Mouse (Mus musculus): Measurements from ENCODE around the gene Armc7. TPM values are rescaled to one million over a fixed set of nuclear protein-coding genes. Genes with fewer than 3 reads are reported as not detected.

Armc7 gene
- 17.4 and 17.8 TPM in 2 replicates for polyA plus RNA-seq (2015; fragmentation: Nextera tagmentation; extraction: Ambion mirVana)

DNA sequence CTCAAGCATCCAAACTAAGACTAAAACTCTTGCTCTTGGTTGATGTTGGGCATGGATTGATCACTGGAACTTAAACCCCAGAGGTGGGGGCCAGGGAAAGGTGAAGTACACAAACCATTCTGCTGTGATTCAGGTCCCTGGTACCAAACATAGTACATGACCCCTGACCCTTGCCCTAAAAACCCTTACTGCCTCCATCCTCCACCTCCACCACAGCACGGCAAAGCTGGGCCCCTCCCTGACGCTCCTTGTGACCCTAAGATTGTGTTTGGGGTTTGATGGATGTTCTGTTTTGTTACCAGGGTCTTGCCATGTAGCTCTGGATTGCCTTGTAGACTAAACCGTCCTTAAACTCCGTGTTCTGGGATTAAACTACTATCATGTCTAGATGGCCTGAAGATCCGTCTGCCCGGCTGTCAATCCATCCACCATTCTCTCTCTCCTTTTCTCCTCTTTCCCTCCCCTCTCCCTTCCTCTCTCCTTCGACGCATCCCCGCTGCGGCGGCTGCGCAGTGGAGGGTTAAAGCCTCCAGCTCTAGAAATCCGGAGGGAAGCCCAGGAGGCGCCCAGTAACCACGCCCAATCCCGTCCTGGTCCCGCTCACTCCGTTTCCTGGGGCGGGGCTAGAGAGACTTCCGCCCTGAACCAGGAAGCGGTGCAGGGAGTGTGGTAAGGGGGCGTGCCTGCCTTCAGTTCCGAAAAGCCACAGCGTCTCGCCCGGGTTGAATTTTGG, at the start of gene Armc7:
TSS of gene Armc7 (plus strand) at position 643 of the 733 bp plus-strand sequence.
- no peaks in the 10 kb centered on the region for H3K27me3 ChIP-seq
- H3K4me3 ChIP-seq (replicated peaks), result peak within 1 kb of the TSS; percentile 93
- peak within 1 kb of the TSS; percentile 84 for H3K9ac ChIP-seq (replicated peaks)
- peaks cover 40% of the 10 kb centered on the region for H3K4me1 ChIP-seq (replicated peaks)
- H3K9me3 ChIP-seq, result no peaks in the 10 kb centered on the region
- peaks cover 5% of the 10 kb centered on the region; the same call in 1 of the 2 replicates for H3K36me3 ChIP-seq
- peak; percentile 97 for ATAC-seq
- WGBS, result under 1% methylated on average over 26 of the region's 26 CpGs
- peak within 1 kb of the TSS; percentile 86 for H3K27ac ChIP-seq
- peak within 1 kb of the TSS; percentile 85 for H3K4me2 ChIP-seq (replicated peaks)

DNA sequence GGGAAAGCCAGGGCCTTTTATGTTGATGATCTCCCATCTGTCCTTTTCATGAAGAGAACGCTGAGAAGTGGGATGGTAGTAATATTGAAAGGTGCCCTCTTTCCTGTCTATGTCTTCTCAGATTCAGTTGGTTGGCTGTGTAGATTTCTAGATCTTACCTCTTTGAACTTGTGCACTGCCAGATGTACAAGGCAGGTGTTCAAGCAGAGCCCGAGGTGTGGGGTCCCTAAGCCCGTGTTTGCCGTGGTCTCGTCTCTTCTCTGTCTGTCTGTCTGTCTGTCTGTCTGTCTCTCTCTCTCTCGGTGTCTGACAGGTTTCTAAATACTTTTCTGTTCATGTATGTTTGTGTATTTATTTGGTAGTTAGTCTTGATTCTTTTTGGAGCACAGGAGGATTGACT, 49.8 kb upstream of the Armc7 start:
- 94% methylated on average over 6 of the region's 6 CpGs for WGBS
- Histone ChIP-seq H3K4me1 (replicated peaks) (peaks cover 30% of the 10 kb centered on the region), H3K27ac (no peak overlapping the region), H3K9ac (replicated peaks) (no peak overlapping the region), H3K4me2 (replicated peaks) (no peak overlapping the region), H3K36me3 (peaks cover 59% of the 10 kb centered on the region), H3K27me3 (no peaks in the 10 kb centered on the region), H3K9me3 (no peaks in the 10 kb centered on the region), H3K4me3 (replicated peaks) (no peak overlapping the region)
- ATAC-seq, result no peak

DNA sequence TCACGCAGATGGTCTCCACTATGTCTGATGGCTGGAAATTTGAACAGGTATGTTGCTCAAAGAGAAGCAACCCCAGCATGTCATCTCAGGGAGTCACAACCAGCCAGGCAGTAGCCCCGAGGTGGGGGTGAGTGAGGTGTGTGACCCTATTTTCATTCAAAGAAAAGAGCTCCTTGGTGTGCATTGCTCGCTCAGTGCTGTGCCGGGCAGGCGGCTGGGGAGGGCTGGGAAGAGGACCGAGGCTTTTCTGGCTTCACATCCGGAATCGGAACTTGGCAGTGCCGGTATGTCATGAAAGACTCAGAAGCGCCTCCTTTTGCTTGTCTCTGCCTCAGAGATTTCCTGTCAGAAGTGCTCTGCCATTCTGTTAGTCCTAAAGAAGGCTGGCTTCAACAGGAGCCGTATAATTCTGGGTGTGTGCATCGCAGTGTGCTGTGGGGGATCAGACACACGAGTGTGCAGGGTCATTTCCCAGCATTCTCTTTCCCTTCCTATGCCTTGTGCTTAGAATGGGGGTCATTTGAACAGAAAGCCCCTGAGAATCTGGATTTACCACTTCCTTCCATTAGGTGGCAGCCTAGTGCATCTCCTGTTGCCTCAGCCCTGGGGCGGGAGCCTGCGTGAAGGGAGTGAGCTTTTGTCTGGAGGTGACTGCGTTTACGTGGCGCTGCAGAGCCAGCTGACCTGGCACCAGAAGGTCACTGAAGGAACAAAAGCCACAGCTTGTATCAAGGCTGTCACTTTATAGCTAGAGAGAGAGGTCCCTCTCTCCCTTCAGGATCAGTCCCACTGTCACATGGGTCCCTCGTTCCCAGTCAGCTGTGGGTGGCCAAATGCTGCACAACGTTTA, 47.8 kb upstream of the Armc7 start:
- no peak overlapping the region; the same call in 1 of the 2 replicates for H3K9ac ChIP-seq (replicated peaks)
- WGBS, result 33% methylated on average over 20 of the region's 20 CpGs
- peak overlapping the region; percentile 71 for H3K27ac ChIP-seq
- H3K9me3 ChIP-seq, result no peaks in the 10 kb centered on the region
- H3K4me3 ChIP-seq (replicated peaks), result no peak overlapping the region
- ATAC-seq, result peak; percentile 80
- peaks cover 80% of the 10 kb centered on the region for H3K36me3 ChIP-seq
- peaks cover 12% of the 10 kb centered on the region for H3K4me1 ChIP-seq (replicated peaks)
- peak overlapping the region; percentile 31 for H3K4me2 ChIP-seq (replicated peaks)
- H3K27me3 ChIP-seq, result no peaks in the 10 kb centered on the region

DNA sequence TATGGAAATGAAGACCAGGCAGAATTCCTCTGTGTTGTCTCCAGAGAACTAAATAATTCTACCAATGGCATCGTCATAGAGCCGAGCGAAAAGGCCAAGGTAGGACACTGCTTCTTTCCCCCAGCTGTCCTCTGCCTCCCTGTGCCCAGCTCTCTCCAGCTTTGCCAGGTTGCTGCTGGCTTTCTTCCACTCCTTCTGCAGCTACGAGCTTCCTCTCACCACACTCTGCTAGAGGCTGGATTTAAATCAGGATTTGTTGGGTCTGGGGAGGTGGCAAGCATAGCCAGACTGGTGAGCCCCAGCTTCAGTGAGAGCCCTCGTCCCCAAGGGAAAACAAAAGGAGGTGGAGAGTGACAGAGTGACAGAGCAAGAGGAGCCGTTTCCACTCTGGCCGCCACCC, 46.2 kb upstream of the Armc7 start:
- Histone ChIP-seq H3K4me2 (replicated peaks) (no peak overlapping the region), H3K9ac (replicated peaks) (no peak overlapping the region), H3K4me1 (replicated peaks) (peaks cover 12% of the 10 kb centered on the region), H3K27ac (no peak overlapping the region), H3K27me3 (no peaks in the 10 kb centered on the region), H3K36me3 (peaks cover 81% of the 10 kb centered on the region), H3K4me3 (replicated peaks) (no peak overlapping the region), H3K9me3 (no peaks in the 10 kb centered on the region)
- 88% methylated on average over 7 of the region's 7 CpGs for WGBS
- no peak for ATAC-seq

DNA sequence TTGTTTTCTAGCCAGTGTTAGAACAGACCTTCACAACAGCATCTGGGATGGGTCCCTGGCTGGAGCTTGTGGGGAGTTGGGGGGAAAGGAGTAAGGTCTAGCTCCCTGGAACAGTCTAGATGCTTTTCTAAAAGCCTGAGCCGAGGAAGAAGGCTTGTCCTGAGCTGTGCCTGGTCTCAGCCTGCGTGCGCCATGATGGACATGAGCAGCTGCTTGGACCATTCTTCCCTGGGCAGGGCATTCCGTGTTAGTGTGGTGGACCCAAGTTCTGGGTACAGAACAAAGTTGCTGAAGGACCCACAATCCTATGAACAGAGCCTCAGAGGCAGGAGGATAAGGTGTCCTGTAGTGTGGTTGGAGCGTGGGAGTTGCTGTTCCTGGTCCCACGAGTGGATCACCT, 44.9 kb upstream of the Armc7 start:
- no peak overlapping the region for H3K4me2 ChIP-seq (replicated peaks)
- H3K9me3 ChIP-seq, result no peaks in the 10 kb centered on the region
- no peak overlapping the region for H3K4me3 ChIP-seq (replicated peaks)
- no peaks in the 10 kb centered on the region for H3K27me3 ChIP-seq
- H3K9ac ChIP-seq (replicated peaks), result no peak overlapping the region
- H3K36me3 ChIP-seq, result peaks cover 68% of the 10 kb centered on the region
- no peak overlapping the region for H3K27ac ChIP-seq
- peaks cover 15% of the 10 kb centered on the region for H3K4me1 ChIP-seq (replicated peaks)
- ATAC-seq, result no peak
- 94% methylated on average over 6 of the region's 6 CpGs for WGBS

DNA sequence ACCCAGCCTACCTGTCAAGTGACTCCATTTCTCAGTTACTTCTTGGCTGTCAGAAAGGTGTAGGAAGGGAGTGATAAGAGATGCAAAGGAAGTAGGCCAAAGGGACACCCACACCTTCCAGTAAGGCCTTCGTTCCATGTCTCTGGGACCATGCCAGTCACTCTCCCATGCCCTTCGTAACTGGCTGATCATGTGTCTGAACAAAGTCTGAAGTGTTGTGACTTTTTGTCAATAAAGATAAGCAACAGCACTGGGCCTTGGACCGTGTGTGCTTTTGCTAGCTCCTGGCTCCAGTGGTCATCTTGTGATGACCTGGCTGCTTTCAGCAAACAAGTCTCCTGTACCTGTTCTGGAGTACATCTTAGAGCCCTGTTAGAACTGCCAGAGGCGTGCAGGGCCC, 42.7 kb upstream of the Armc7 start:
- Histone ChIP-seq H3K4me3 (replicated peaks) (no peak overlapping the region), H3K4me2 (replicated peaks) (no peak overlapping the region), H3K9me3 (no peaks in the 10 kb centered on the region), H3K9ac (replicated peaks) (no peak overlapping the region), H3K4me1 (replicated peaks) (peaks cover 19% of the 10 kb centered on the region), H3K27ac (no peak overlapping the region), H3K36me3 (peaks cover 49% of the 10 kb centered on the region), H3K27me3 (no peaks in the 10 kb centered on the region)
- WGBS, result 83% methylated on average over 4 of the region's 4 CpGs
- ATAC-seq, result no peak

DNA sequence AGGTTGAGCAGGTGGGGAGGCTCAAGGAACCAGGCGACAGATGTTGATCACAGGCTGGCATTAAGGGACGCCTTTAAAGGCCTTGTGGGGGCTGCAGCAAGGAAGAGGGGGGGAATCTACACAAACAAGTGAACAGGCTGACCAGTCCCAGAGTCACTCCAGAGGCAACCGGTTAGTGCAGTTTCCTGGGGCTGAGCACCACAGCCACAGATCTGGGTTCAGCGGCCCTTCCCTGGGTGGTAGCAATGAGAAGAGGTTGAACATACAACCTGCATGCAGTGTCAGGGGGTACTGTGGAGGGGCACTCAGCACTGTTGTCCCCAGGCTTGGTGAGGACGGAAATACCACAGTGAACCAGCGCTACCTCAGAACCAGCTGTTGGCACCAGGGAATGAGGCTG, 42.1 kb upstream of the Armc7 start:
- Histone ChIP-seq H3K36me3 (peaks cover 49% of the 10 kb centered on the region), H3K27me3 (no peaks in the 10 kb centered on the region), H3K4me3 (replicated peaks) (no peak overlapping the region), H3K4me1 (replicated peaks) (peaks cover 16% of the 10 kb centered on the region), H3K9ac (replicated peaks) (no peak overlapping the region), H3K4me2 (replicated peaks) (no peak overlapping the region), H3K9me3 (no peaks in the 10 kb centered on the region), H3K27ac (no peak overlapping the region)
- 83% methylated on average over 6 of the region's 6 CpGs for WGBS
- ATAC-seq, result no peak

DNA sequence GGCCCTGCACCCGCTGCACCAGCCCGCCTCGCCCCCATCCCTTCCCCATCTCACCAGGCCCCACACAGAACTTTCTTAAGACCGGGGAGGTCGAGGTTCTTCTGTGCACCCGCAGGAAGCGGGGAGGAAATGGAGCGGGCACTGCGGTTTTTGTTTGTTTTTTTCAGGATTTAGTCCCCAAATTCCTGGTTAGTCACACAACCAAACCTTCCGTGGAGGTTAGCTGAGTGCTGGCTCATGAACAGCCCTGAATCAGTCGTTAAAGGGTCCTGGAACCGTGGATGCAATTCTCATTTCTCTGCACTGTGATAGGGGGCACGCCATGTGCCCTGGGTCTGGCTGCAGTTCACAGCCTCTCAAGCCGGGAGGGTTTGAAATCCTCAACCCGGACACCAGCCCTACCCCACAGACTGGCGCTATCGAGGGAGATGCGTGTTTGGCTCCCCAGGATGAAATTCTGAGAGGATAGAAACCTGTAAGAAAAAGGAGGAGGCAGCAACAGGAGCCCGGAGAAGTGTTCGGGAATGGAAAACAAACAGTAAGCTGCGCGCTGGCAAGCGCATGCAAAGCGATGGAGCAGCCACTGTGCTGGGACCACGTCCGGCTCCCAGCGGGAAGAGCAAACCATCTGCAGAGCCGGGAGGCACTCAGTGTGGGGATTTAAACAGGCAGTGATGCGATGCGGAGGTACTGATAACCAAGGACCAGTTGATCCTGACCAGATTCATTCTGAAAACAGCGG, 39.7 kb upstream of the Armc7 start:
- H3K4me1 ChIP-seq (replicated peaks), result peaks cover 16% of the 10 kb centered on the region
- no peaks in the 10 kb centered on the region for H3K9me3 ChIP-seq
- peak; percentile 71; the same call in 1 of the 2 replicates for ATAC-seq
- no peaks in the 10 kb centered on the region for H3K27me3 ChIP-seq
- H3K4me2 ChIP-seq (replicated peaks), result peak overlapping the region; percentile 61
- no peak overlapping the region for H3K27ac ChIP-seq
- H3K4me3 ChIP-seq (replicated peaks), result peak overlapping the region; percentile 31
- H3K9ac ChIP-seq (replicated peaks), result peak overlapping the region; percentile 58
- 3% methylated on average over 31 of the region's 31 CpGs for WGBS
- peaks cover 26% of the 10 kb centered on the region for H3K36me3 ChIP-seq

DNA sequence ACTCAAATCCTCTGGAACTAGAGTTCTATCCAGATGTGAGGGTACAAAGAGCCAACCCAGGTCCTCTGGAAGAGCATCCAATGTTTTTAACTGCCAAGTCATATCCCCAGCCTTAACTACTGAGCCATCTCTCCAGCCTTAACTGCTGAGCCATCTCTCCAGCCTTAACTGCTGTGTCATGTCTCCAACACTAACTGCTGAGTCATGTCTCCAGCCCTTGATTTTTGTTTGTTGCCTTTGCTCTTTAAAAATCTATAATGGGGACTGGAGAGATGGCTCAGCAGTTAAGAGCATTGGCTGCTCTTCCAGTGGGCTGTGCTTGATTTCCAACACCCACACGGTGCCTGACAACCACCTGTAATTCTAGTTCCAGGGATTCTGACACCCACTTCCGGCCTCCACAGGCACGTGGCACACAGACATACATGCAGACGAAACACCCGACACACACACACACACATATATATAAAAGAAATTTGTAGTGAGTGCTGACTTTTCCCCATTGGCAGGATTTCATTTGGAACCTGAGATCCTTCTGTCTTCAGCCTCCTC, 37.8 kb upstream of the Armc7 start:
- Histone ChIP-seq H3K9ac (replicated peaks) (no peak overlapping the region), H3K4me2 (replicated peaks) (no peak overlapping the region), H3K4me3 (replicated peaks) (no peak overlapping the region), H3K9me3 (no peaks in the 10 kb centered on the region), H3K4me1 (replicated peaks) (peaks cover 16% of the 10 kb centered on the region), H3K27me3 (no peaks in the 10 kb centered on the region), H3K36me3 (peaks cover 7% of the 10 kb centered on the region), H3K27ac (no peak overlapping the region)
- ATAC-seq, result no peak
- WGBS, result 90% methylated on average over 5 of the region's 5 CpGs

DNA sequence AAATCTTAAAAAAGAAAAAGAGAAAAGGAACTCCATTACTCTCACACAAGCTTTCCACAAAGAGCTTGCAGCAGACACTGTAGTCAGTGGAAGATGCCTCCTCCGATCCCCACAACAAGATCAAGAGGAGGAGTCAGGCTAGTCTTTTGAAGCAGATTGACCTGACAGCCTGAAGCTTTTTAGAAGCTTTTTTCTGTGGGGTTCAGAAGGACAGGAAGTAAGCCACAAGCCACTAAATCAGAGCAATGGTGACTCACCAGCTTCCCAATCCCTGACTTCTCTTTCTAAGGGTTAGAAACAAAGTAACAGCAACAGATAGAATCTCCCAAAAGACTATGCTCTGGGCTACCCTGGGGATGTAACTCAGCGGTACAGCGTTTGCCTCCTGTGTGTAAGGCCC, 36.1 kb upstream of the Armc7 start:
- H3K4me3 ChIP-seq (replicated peaks), result no peak overlapping the region
- peaks cover 16% of the 10 kb centered on the region for H3K4me1 ChIP-seq (replicated peaks)
- H3K27me3 ChIP-seq, result no peaks in the 10 kb centered on the region
- no peak overlapping the region for H3K4me2 ChIP-seq (replicated peaks)
- H3K9me3 ChIP-seq, result no peaks in the 10 kb centered on the region
- H3K36me3 ChIP-seq, result no peaks in the 10 kb centered on the region
- 91% methylated on average over 3 of the region's 3 CpGs for WGBS
- H3K9ac ChIP-seq (replicated peaks), result no peak overlapping the region
- H3K27ac ChIP-seq, result no peak overlapping the region
- no peak for ATAC-seq

DNA sequence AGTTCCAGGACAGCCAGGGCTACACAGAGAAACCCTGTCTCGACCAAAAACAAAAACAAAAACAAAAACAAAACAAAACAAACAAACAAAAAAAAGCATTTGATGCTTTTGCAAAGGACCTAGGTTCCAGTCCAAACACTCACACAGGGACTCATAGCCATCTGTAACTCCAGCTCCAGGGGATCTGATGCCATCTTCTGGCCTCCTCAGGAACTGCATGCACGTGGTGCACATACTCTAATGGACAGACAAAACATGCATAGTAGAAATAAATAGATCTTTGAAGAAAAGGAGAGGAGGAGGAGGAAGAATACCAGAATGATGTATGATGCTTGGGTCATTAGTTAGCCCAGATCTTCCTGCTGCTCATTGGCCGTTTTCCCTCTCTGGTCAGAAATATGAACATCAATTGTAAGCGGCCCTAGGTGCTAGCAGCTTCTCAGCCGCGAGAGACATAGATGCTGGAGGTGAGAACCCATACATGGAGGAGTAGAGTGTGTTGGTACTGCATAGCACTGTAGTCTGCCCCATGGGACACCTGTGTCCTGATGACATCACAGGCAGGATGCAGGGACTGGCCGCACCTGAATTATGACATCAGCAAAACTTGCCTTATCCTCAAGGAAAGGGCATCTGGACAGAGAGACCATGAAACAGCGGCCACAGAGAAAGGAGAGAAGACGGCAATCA, 35.4 kb upstream of the Armc7 start, which contains the start of gene Trim80:
TSS of gene Trim80 (plus strand) at position 640 of the 690 bp plus-strand sequence.
- ATAC-seq, result no peak
- no peaks in the 10 kb centered on the region for H3K9me3 ChIP-seq

More for the DNA sequence above, 35.4 kb upstream of the Armc7 start, which contains the start of gene Trim80:
- no peak within 1 kb of the TSS for H3K4me3 ChIP-seq (replicated peaks)
- no peaks in the 10 kb centered on the region for H3K36me3 ChIP-seq
- WGBS, result 94% methylated on average over 9 of the region's 9 CpGs
- H3K9ac ChIP-seq (replicated peaks), result no peak within 1 kb of the TSS
- no peak within 1 kb of the TSS for H3K27ac ChIP-seq
- H3K4me2 ChIP-seq (replicated peaks), result no peak within 1 kb of the TSS
- H3K27me3 ChIP-seq, result no peaks in the 10 kb centered on the region
- H3K4me1 ChIP-seq (replicated peaks), result peaks cover 16% of the 10 kb centered on the region
